Mouse (Mus musculus) CD8-positive naive resting alpha-beta T cell, adult 2 months (primary cell): ENCODE measurements around the gene Tamm41.

Source experiments
- DNase-seq, 2 experiments: peaks; one replicate each; pipeline ENCODE4 v3.0.0; 2022; ENCODE audit warnings: low read depth in 2 of 2, low spot score in 2 of 2

Gene Tamm41

DNA sequence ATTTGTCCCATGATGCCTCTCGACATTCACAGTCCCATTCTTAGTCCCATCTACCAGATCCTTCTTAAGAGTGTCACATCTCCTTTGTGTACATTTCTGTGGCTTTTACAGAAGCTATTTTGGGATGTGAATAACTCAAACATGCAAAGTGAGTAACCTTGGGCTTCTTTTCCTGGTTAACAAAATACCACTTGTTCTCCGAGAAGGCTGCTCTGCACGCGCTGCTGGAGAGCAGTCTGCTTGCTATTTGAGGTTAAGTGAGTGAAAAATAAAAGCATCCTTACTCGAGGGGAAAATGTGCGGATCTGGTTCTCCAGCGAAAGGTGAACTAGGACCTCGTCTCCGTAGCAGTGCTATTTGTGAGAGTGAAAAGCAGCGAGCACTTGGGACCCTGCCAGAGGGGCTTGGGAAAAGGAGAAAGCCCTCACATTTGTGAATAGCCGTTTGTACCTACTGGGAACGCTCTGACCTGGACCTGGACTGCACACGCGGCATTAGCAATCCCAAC, 10.1 kb downstream of the Tamm41 start:
- no peak for DNase-seq

- DNase-seq, result no peak
Measured at GRCm38 (mm10) chr6:115022876-115023275, 14.8 kb downstream of the Tamm41 start.

- DNase-seq, result no peak
Measured at GRCm38 (mm10) chr6:115015461-115015860, 22.2 kb downstream of the Tamm41 start.

- no peak for DNase-seq
Measured at GRCm38 (mm10) chr6:115013574-115013973, 24.1 kb downstream of the Tamm41 start.

DNA sequence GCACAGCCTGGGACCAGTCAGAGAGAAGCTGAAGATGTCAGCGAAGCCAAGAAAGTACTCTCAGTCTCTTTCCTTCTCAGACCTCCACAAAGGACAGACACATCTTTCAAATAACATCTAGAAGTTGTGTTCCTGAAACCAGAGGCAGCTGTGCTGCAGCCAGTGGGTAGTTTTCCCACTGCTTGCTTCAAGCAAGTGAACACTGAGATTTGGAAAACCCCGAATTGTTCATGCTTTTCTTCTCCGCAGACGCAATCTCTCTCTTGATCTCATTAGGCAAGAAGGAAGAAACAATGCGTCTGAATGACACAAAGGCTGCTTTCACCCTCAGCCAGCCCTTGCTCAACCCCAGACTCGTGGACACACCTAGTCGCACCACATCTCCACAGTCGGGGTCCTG, 25.9 kb downstream of the Tamm41 start:
- DNase-seq, result no peak

DNA sequence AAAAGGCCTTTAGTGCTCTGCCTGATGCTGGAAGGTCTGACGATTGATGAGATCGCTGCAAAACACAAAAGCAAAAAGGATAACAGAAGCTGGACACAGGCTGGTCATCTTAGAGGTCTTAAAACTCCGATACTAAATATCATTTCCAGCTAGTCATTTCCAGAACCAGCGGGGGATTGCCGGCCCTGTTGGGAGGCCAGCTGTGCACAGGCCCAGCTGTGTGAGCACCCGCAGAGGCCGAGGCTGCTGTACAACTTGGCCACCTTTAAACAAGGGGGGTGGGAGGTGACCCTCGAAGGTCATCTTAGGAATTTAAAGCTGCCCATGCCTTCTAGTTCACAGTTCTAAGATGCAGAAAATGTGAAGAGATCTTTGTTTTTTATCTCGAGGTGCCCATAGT, 26.9 kb downstream of the Tamm41 start:
- DNase-seq, result no peak

DNA sequence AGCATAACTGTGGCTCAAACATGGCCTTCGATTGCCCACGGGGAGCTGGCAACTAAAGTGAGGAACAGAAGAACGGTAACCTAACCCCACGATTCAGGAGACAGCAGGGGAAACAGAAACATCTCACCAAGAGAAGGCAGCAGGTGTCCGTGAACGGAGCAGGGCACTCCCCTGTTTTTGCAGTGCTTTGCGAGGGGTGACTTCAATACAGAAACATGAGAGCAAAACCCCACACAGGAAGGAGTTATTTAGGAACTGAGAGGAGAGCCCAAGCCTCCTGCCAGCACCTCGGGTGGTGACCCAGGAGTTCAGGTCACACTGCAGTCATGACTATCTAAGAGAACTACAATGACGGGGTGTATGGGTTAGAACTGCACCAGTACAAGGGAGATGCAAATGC, 27.4 kb downstream of the Tamm41 start:
- no peak for DNase-seq

DNA sequence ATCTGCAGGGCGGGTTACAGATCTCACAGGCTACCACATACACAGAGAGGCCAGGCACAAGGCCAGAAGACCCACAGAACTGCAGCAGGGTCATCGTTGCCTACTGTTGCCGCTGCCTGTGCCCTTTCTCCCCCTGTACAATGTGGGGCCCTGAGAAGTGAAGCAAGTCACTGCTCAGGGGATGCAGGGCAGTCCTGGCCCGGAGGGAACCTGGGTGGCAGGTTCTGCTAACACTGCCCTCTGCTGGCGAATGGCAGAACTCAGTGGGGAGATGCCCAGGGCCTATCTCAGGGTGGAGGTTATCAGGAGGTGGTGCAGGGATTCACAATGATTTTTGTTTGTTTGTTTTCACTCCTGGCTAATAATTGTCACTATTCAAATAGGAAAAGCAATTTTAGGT, 29.9 kb downstream of the Tamm41 start:
- peak; percentile 57 to 64 for DNase-seq

DNA sequence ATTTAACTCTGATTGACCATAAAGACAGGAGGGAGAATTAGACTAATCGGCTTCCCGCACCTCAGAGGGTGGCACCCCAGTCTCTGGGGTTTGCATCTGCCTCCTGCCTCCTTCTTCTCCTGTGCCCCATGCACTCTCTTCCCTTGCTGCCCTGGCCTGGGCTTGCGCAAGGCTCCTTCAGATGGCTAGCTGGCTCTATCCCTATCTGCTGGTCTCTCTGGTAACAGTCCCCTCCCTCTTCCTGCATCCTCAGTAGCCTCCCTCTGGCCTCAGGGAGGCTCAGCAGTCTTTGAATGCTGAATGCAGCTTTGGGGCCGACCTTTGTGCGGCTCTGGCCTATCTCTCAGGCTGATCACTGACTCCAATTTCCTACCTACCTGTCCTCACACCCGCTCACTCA, 30.7 kb downstream of the Tamm41 start:
- DNase-seq, result no peak

DNA sequence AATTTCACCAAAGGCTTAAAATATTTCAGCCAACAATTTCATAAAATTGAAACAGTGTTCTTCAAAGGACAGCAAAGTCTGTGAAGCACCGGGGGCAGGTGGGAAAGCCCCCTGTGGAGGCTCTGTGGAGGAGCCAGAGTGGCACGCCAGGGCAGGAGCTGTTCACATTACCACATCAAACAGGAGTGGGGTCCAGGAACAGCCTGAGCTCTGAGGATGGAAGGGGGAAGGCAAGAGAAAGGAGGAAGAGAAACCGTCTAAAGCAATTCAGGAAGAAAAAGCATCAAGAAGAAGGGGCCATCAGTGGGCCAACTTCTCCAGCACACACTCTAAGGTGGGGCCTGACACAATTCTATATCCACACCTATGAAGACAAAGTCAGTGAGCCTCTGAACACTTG, 31.6 kb downstream of the Tamm41 start:
- DNase-seq, result no peak

- DNase-seq, result no peak
Measured at GRCm38 (mm10) chr6:115005351-115005890, 32.3 kb downstream of the Tamm41 start.

DNA sequence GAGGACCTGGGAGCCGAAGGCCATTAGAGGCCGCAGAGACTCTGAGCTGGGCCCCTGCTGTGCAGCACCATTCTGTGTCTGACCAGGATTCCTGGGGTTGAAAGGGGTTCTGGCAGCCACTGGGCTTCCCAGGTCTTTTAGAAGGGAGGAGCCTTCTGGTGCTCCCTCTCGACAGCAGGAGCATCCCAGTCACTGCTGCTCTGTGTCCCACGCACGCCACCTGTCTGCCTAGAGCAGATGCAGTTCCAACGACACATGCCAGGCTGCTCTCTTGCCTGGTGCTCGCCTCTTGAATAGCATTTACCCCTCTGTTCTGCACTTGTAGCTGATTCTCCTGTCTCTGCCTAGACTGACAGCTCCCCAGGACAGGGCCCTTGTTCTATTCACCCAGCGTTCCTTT, 33.0 kb downstream of the Tamm41 start:
- DNase-seq, result no peak

GRCm38 (mm10) chr6:114998374-114999031, 39.2 kb downstream of the Tamm41 start:
- no peak for DNase-seq

GRCm38 (mm10) chr6:114997471-114997870, 40.2 kb downstream of the Tamm41 start:
- no peak for DNase-seq

DNA sequence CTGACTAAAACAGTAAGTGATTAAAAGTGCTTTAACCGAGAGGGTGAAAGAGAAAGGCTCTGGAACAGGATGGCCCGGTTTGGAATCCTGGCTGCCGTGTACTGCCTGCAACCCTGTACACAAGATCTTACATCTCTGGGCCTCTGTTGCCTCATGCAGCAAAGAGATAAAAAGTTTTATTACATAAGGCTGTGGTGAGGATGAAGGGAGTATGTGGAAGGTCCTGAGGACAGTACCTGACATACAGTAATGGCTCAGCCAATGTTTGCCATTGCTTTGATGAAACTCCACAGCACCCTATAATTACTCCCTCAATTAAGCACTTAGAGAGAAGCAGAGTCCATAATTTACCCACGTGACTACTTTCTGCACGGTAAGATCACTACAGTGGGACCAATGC, 40.8 kb downstream of the Tamm41 start:
- DNase-seq, result no peak

DNA sequence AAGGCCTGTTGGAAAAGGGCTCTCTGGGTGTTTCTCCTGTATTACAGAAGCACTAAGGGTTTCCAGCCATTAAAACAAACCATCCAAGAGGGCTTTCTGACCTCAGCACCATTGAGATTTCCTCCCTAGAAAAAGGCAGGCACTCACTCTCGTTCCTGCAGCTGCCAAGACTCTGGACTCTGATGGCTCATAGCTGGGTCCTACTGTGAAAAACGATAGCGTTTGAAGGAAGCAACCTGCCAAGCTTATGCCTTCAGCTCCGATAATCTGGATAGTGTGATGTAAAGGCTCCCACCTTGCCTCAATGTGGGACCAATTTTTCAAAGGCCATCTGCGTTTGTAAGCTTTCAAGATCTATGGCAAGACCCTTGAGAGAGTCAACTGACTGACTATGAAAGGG, 43.6 kb downstream of the Tamm41 start:
- DNase-seq, result no peak

GRCm38 (mm10) chr6:114993659-114994058, 44.0 kb downstream of the Tamm41 start:
- DNase-seq, result no peak

- DNase-seq, result no peak
Measured at GRCm38 (mm10) chr6:114991909-114992308, 45.8 kb downstream of the Tamm41 start.

DNA sequence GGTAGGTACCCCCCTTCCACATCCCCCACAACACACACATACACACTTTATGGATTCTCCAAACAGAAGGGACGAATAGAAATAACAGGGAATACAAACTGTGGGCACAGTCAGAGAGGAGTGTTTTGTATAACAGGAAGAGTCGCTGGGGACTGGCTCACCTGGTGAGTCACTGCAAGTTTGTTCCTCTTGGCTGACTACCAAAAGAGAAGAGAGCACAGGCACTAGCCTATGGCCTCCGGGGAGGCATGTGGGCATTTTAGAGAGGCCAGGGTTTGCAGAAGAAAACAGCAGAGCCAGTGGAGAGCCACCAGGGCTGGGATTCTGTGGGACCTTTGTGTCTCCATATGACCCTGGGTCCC, 49.1 kb downstream of the Tamm41 start:
- no peak for DNase-seq

GRCm38 (mm10) chr6:114987966-114988618, 49.6 kb downstream of the Tamm41 start:
- DNase-seq, result no peak

- no peak for DNase-seq
Measured at GRCm38 (mm10) chr6:114982671-114983070, 55.0 kb downstream of the Tamm41 start.

- no peak for DNase-seq
Measured at GRCm38 (mm10) chr6:114979715-114980114, 58.0 kb downstream of the Tamm41 start.
